Mouse (Mus musculus): Measurements from ENCODE around the gene Tmigd1.
A peak's percentile ranks its signal among the peaks of the same experiment; 100 is the strongest.
"Not testable (repeated sequence)": the region's sequence is repeated elsewhere in the genome, so short reads cannot be mapped to it uniquely, and the experiment has no call there.

The Tmigd1 gene

GRCm38 (mm10) chr11:76899758-76900738 lies 1.9 kb upstream of the Tmigd1 start:
- peak; percentile 55 to 66 for DNase-seq

- DNase-seq, result no peak
Measured at GRCm38 (mm10) chr11:76904340-76904739, 2.4 kb downstream of the Tmigd1 start.

GRCm38 (mm10) chr11:76908651-76909050 lies 6.7 kb downstream of the Tmigd1 start:
- no peak for DNase-seq

GRCm38 (mm10) chr11:76911325-76912054 lies 9.5 kb downstream of the Tmigd1 start:
- no peak for DNase-seq

- no peak for DNase-seq
Measured at GRCm38 (mm10) chr11:76912055-76912395, 10.1 kb downstream of the Tmigd1 start.

- peak; percentile 14 to 26 for DNase-seq
Measured at GRCm38 (mm10) chr11:76914366-76914765, 12.4 kb downstream of the Tmigd1 start.

GRCm38 (mm10) chr11:76916539-76917229 lies 14.7 kb downstream of the Tmigd1 start:
- no peak for DNase-seq

- no peak for DNase-seq
Measured at GRCm38 (mm10) chr11:76917230-76917548, 15.2 kb downstream of the Tmigd1 start.

GRCm38 (mm10) chr11:76920607-76921006 lies 18.6 kb downstream of the Tmigd1 start:
- no peak for DNase-seq

GRCm38 (mm10) chr11:76924759-76925236 lies 22.8 kb downstream of the Tmigd1 start, which contains the start of gene Blmh:
Gene Blmh (plus strand): TSS chr11:76924809.
- peak in 1 of 2 experiments; percentile 29 for DNase-seq

GRCm38 (mm10) chr11:76928586-76928985 lies 26.6 kb downstream of the Tmigd1 start:
- DNase-seq, result not testable (repeated sequence)

- no peak for DNase-seq
Measured at GRCm38 (mm10) chr11:76933209-76933608, 31.2 kb downstream of the Tmigd1 start.

GRCm38 (mm10) chr11:76936578-76936977 lies 34.6 kb downstream of the Tmigd1 start:
- no peak for DNase-seq

- DNase-seq, result no peak
Measured at GRCm38 (mm10) chr11:76944839-76945238, 42.9 kb downstream of the Tmigd1 start.

- DNase-seq, result peak; percentile 93
Measured at GRCm38 (mm10) chr11:76945386-76946202, 43.6 kb downstream of the Tmigd1 start.

GRCm38 (mm10) chr11:76946203-76946585 lies 44.2 kb downstream of the Tmigd1 start:
- DNase-seq, result no peak

GRCm38 (mm10) chr11:76953536-76953935 lies 51.6 kb downstream of the Tmigd1 start:
- no peak for DNase-seq

GRCm38 (mm10) chr11:76965703-76966102 lies 63.7 kb downstream of the Tmigd1 start:
- DNase-seq, result no peak

Measured in lung, adult 18-20 months (tissue).